Mouse (Mus musculus): Measurements from ENCODE around the gene Cox5a. TPM values are rescaled to one million over a fixed set of nuclear protein-coding genes. Genes with fewer than 3 reads are reported as not detected.

The Cox5a gene
- polyA plus RNA-seq, 1 experiment from 2014 or later: 1,314 TPM

DNA sequence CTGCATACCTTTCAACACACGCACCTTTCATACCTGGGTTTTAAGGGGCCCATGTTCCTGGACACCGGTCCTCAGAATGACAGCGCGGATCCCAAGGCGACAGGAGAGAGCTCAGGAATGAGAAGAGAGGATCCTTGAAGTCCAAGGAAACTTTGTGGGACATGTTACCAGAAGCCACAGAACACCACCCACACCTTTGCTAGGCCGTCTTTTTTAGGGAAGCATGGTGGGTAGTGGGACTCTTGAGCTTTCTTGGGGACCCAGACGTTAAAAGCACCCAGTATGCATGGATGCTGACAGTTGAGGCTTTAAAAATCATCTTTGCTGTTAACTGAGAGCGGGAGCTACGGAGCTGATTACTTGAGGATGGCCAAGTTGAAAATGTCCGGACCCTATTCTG is 16.2 kb upstream of the Cox5a start:
- no peak overlapping the region for H3K27ac ChIP-seq
- 52% methylated on average over 10 of the region's 10 CpGs for WGBS
- H3K9me3 ChIP-seq (replicated peaks; ENCODE audit: low read length): no peaks in the 10 kb centered on the region
- no peak for TF ChIP-seq CTCF (IDR thresholded peaks at IDR 0.05; ENCODE audit: low read depth)
- H3K4me3 ChIP-seq (replicated peaks; ENCODE audit: low read depth, low read length): no peak overlapping the region
- no peaks in the 10 kb centered on the region for H3K36me3 ChIP-seq (ENCODE audit: insufficient read depth, low read length)
- no peak for DNase-seq (ENCODE audit: low spot score)
- no peak overlapping the region for H3K9ac ChIP-seq (ENCODE audit: low read depth, low read length)
- peaks cover 21% of the 10 kb centered on the region for H3K4me1 ChIP-seq (replicated peaks; ENCODE audit: insufficient read depth, low read length)
- peak overlapping the region; percentile 92 for H3K4me2 ChIP-seq (ENCODE audit: low read length)
- ATAC-seq (replicated peaks; ENCODE audit: low FRiP score, low read depth): no peak
- peaks cover 33% of the 10 kb centered on the region for H3K27me3 ChIP-seq (ENCODE audit: insufficient read depth, low read length)

- no peak overlapping the region for H3K4me2 ChIP-seq (ENCODE audit: low read length)
- TF ChIP-seq CTCF (IDR thresholded peaks at IDR 0.05; ENCODE audit: low read depth): 0 out of 2 replicates have a peak, but pooled peaks have one; percentile 6
- H3K27me3 ChIP-seq (ENCODE audit: insufficient read depth, low read length): peaks cover 33% of the 10 kb centered on the region
- no peak overlapping the region for H3K4me3 ChIP-seq (replicated peaks; ENCODE audit: low read depth, low read length)
- DNase-seq (ENCODE audit: low spot score) (peak; percentile 36), ATAC-seq (replicated peaks; ENCODE audit: low FRiP score, low read depth) (no peak)
- H3K9me3 ChIP-seq (replicated peaks; ENCODE audit: low read length): no peaks in the 10 kb centered on the region
- no peak overlapping the region for H3K9ac ChIP-seq (ENCODE audit: low read depth, low read length)
- peaks cover 21% of the 10 kb centered on the region for H3K4me1 ChIP-seq (replicated peaks; ENCODE audit: insufficient read depth, low read length)
- no peak overlapping the region for H3K27ac ChIP-seq
- WGBS: 5% methylated on average over 8 of the region's 8 CpGs
- H3K36me3 ChIP-seq (ENCODE audit: insufficient read depth, low read length): no peaks in the 10 kb centered on the region
These were observed 15.4 kb upstream of the Cox5a start for GRCm38 (mm10) chr9:57505700-57506099.

DNA sequence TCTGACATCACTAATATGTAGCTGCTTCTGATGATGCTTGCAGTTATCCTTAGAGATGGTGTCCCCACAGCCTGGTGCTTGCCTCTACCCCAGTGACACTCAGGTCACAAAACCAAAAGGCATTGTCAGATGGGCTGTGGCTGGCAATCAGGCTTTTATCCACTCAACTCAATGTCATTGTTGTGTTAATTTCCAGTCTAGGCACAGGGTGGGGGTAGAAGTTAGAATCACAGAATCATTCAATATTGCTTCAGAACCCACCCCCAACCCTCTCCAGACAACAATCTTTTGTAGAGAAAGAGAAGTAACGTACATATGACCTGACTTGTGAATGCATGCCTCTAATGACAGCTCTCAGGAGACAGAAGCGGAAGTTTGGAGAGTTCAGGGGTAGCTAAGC is 10.5 kb upstream of the Cox5a start:
- H3K27ac ChIP-seq: no peak overlapping the region
- H3K4me1 ChIP-seq (replicated peaks; ENCODE audit: insufficient read depth, low read length): no peaks in the 10 kb centered on the region
- no peak overlapping the region for H3K9ac ChIP-seq (ENCODE audit: low read depth, low read length)
- H3K27me3 ChIP-seq (ENCODE audit: insufficient read depth, low read length): no peaks in the 10 kb centered on the region
- H3K4me3 ChIP-seq (replicated peaks; ENCODE audit: low read depth, low read length): no peak overlapping the region
- no peak for DNase-seq (ENCODE audit: low spot score)
- TF ChIP-seq CTCF (IDR thresholded peaks at IDR 0.05; ENCODE audit: low read depth): no peak
- no peak for ATAC-seq (replicated peaks; ENCODE audit: low FRiP score, low read depth)
- 86% methylated on average over 2 of the region's 2 CpGs for WGBS
- no peak overlapping the region for H3K4me2 ChIP-seq (ENCODE audit: low read length)
- H3K36me3 ChIP-seq (ENCODE audit: insufficient read depth, low read length): no peaks in the 10 kb centered on the region
- no peaks in the 10 kb centered on the region for H3K9me3 ChIP-seq (replicated peaks; ENCODE audit: low read length)

GRCm38 (mm10) chr9:57517113-57517512 is 4.0 kb upstream of the Cox5a start:
- no peaks in the 10 kb centered on the region for H3K9me3 ChIP-seq (replicated peaks; ENCODE audit: low read length)
- no peak for ATAC-seq (replicated peaks; ENCODE audit: low FRiP score, low read depth)
- peak; percentile 85 for DNase-seq (ENCODE audit: low spot score)

GRCm38 (mm10) chr9:57520375-57521055 is 559 bp upstream of the Cox5a start:
- peak; percentile 33 for TF ChIP-seq CTCF (IDR thresholded peaks at IDR 0.05; ENCODE audit: low read depth)
- DNase-seq (ENCODE audit: low spot score): peak; percentile 31
- no peaks in the 10 kb centered on the region for H3K27me3 ChIP-seq (ENCODE audit: insufficient read depth, low read length)
- 0 out of 2 replicates have a peak, but pooled peaks cover 6% of the 10 kb centered on the region for H3K4me1 ChIP-seq (replicated peaks; ENCODE audit: insufficient read depth, low read length)
- H3K4me2 ChIP-seq (ENCODE audit: low read length): peak overlapping the region; percentile 62
- H3K9me3 ChIP-seq (replicated peaks; ENCODE audit: low read length): no peaks in the 10 kb centered on the region
- H3K27ac ChIP-seq: peak overlapping the region; percentile 97; the same call in 1 of the 2 replicates
- WGBS: 24% methylated on average over 16 of the region's 16 CpGs
- H3K4me3 ChIP-seq (replicated peaks; ENCODE audit: low read depth, low read length): peak overlapping the region; percentile 89
- peak overlapping the region; percentile 19; the same call in 1 of the 2 replicates for H3K9ac ChIP-seq (ENCODE audit: low read depth, low read length)
- no peaks in the 10 kb centered on the region for H3K36me3 ChIP-seq (ENCODE audit: insufficient read depth, low read length)
- ATAC-seq (replicated peaks; ENCODE audit: low FRiP score, low read depth): peak; percentile 16

More at GRCm38 (mm10) chr9:57517113-57517512, 4.0 kb upstream of the Cox5a start:
- WGBS: 7% methylated on average over 3 of the region's 3 CpGs
- Histone ChIP-seq H3K4me3 (replicated peaks; ENCODE audit: low read depth, low read length) (no peak overlapping the region), H3K4me1 (replicated peaks; ENCODE audit: insufficient read depth, low read length) (no peaks in the 10 kb centered on the region), H3K27ac (no peak overlapping the region), H3K4me2 (ENCODE audit: low read length) (no peak overlapping the region), H3K36me3 (ENCODE audit: insufficient read depth, low read length) (no peaks in the 10 kb centered on the region), H3K9ac (ENCODE audit: low read depth, low read length) (no peak overlapping the region), H3K27me3 (ENCODE audit: insufficient read depth, low read length) (no peaks in the 10 kb centered on the region)
- peak; percentile 91 for TF ChIP-seq CTCF (IDR thresholded peaks at IDR 0.05; ENCODE audit: low read depth)

DNA sequence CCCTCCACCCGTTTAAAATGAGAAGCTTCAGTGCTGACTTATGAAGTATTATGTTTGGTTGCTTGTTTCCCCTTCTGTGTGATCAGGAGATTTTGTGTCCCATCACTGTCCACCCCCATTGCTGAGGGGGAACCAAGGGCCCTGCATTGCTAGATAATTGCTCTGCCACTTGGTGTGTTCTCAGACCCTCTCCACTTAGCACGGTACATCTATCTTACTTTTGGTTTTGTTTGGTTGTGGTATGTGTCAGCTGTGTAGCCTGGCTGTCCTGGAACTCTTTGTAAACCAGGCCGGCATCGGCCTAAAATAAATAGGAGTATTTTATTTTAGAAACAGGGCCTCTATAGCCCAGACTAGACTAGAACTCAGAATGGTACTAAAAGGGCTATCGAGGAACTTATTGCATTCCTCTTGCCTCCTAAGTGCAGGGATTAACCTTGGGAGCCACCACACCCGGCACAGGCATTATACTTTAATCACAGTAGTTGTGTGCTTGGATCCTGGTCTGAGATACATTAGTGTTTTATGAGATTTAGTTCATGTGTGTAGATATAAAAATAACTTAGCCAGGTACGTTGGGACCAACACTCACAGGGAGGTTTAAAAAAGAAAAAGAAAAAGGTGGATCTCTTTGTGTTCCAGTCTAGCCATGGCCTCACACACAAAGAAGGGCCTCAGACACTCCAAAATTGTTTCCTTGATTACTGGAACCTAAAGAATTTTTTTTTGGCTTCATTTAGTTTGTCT is 1.2 kb downstream of the Cox5a start:
- H3K27ac ChIP-seq: peak overlapping the region; percentile 97

More for the DNA sequence above, 1.2 kb downstream of the Cox5a start:
- Histone ChIP-seq H3K9ac (ENCODE audit: low read depth, low read length) (peak overlapping the region; percentile 93), H3K4me1 (replicated peaks; ENCODE audit: insufficient read depth, low read length) (0 out of 2 replicates have a peak, but pooled peaks cover 6% of the 10 kb centered on the region), H3K4me3 (replicated peaks; ENCODE audit: low read depth, low read length) (peak overlapping the region; percentile 89), H3K27me3 (ENCODE audit: insufficient read depth, low read length) (no peaks in the 10 kb centered on the region), H3K36me3 (ENCODE audit: insufficient read depth, low read length) (no peaks in the 10 kb centered on the region), H3K4me2 (ENCODE audit: low read length) (peak overlapping the region; percentile 62), H3K9me3 (replicated peaks; ENCODE audit: low read length) (no peaks in the 10 kb centered on the region)
- no peak for TF ChIP-seq CTCF (IDR thresholded peaks at IDR 0.05; ENCODE audit: low read depth)
- ATAC-seq (replicated peaks; ENCODE audit: low FRiP score, low read depth): no peak
- no peak for DNase-seq (ENCODE audit: low spot score)
- 30% methylated on average over 7 of the region's 7 CpGs for WGBS
